Mouse (Mus musculus) limb, embryonic 15.5 days (tissue): Measurements from ENCODE around the gene Naa80. TPM values are rescaled to one million over a fixed set of nuclear protein-coding genes. Genes with fewer than 3 reads are reported as not detected.

ENCODE experiments used
- ATAC-seq: fragments of 200-750 bp; cut with Nextera tagmentation; 2 replicates; pipeline ENCODE4 v1.8.0; 2017; ENCODE audit warnings: low read depth, moderate TSS enrichment; ENCODE audit not compliant: insufficient number of reproducible peaks, low FRiP score, low TSS enrichment
- H3K27ac ChIP-seq: fragments of 300-500 bp; sonication (generic); 2 replicates; pipeline ENCODE4 v1.5.1; 2015; ENCODE audit warnings: moderate library complexity, mild to moderate bottlenecking, inconsistent platforms
- H3K27me3 ChIP-seq: fragments of 300-500 bp; sonication (generic); 2 replicates; pipeline ENCODE4 v1.6.1; 2015; ENCODE audit warnings: inconsistent platforms
- H3K36me3 ChIP-seq: fragments of 300-500 bp; sonication (generic); 2 replicates; pipeline ENCODE4 v1.6.1; 2015; ENCODE audit warnings: inconsistent platforms
- H3K4me1 ChIP-seq: fragments of 300-500 bp; sonication (generic); 2 replicates; pipeline ENCODE4 v1.6.1; 2015; ENCODE audit warnings: inconsistent platforms
- H3K4me2 ChIP-seq: fragments of 300-500 bp; sonication (generic); 2 replicates; pipeline ENCODE4 v1.6.1; 2015; ENCODE audit warnings: mild to moderate bottlenecking, inconsistent platforms
- H3K4me3 ChIP-seq: fragments of 300-500 bp; sonication (generic); 2 replicates; pipeline ENCODE4 v1.5.1; 2015; ENCODE audit warnings: mild to moderate bottlenecking, inconsistent platforms
- H3K9ac ChIP-seq: fragments of 300-500 bp; sonication (generic); 2 replicates; pipeline ENCODE4 v1.6.1; 2015; ENCODE audit warnings: inconsistent platforms
- H3K9me3 ChIP-seq: fragments of 300-500 bp; sonication (generic); 2 replicates; pipeline ENCODE4 v1.6.1; 2016; ENCODE audit warnings: inconsistent platforms
- WGBS: fragments of 180-500 bp; shearing (Covaris S2); methylation state at CpG from one replicate; pipeline ENCODE4 v1.1.7; 2015; 5-methylcytosine and 5-hydroxymethylcytosine counted together
- polyA plus RNA-seq: library from polyadenylated mRNA; unstranded; fragments of >200 nt; fragmentation: Nextera tagmentation; extraction: Ambion mirVana; gene quantifications from 2 replicates; pipeline ENCODE4 v1.2.1, GENCODE M21; 2015

Naa80 gene
- 17.6 and 21.4 TPM in 2 replicates for polyA plus RNA-seq

GRCm38 (mm10) chr9:107578587-107578986, at the start of gene Naa80:
Naa80 (plus strand) TSS chr9:107578887.
- no peak for ATAC-seq
- 78% methylated on average over 3 of the region's 3 CpGs for WGBS
- Histone ChIP-seq H3K9me3 (no peaks in the 10 kb centered on the region), H3K4me2 (peak within 1 kb of the TSS; percentile 70; the same call in 1 of the 2 replicates), H3K4me1 (peaks cover 55% of the 10 kb centered on the region), H3K36me3 (peaks cover 22% of the 10 kb centered on the region), H3K27ac (peak within 1 kb of the TSS; percentile 96), H3K27me3 (no peaks in the 10 kb centered on the region), H3K4me3 (no peak within 1 kb of the TSS), H3K9ac (no peak within 1 kb of the TSS)

DNA sequence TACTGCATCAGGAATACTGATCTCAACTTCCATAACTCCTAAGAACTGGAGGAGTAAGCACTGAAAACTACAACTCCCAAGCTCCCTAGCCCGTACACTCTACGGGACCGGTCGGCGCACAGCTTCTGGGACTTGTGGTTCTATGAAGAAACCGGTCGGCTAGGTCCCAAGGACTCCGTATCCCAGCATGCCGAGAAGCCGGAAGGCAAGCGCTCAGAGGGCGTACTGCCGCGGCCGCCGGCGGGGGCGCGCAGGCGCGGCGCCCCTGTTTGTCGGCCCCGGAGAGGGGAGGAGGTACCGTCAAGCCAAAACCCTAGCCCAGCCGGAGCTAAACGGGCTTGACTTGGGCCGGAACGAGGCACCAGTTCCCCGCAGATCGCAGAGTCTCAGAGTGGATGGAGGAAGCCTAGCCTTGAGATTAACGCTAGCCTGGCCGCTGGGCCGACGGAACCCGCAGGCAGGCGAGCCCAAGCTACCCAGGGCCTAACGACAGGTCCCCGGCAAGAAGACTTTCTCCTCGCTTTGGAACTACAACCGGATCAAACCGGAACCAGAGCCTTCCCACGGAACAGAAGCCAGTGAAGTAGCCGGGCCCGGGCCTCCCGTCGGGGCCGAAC, 44.8 kb upstream of the Naa80 start, which contains the start of gene Tmem115:
TSS of gene Tmem115 (plus strand) at position 155 of the 617 bp plus-strand sequence.
- H3K9me3 ChIP-seq, result no peaks in the 10 kb centered on the region
- peak within 1 kb of the TSS; percentile 81 for H3K4me2 ChIP-seq
- ATAC-seq, result peak; percentile 98
- H3K4me3 ChIP-seq, result peak within 1 kb of the TSS; percentile 81
- peaks cover 5% of the 10 kb centered on the region; the same call in 1 of the 2 replicates for H3K27me3 ChIP-seq
- H3K27ac ChIP-seq, result peak within 1 kb of the TSS; percentile 93
- 0% methylated on average over 47 of the region's 48 CpGs for WGBS
- peak within 1 kb of the TSS; percentile 77 for H3K9ac ChIP-seq
- peaks cover 29% of the 10 kb centered on the region for H3K4me1 ChIP-seq
- H3K36me3 ChIP-seq, result peaks cover 16% of the 10 kb centered on the region

GRCm38 (mm10) chr9:107534408-107535202, 44.1 kb upstream of the Naa80 start:
- Histone ChIP-seq H3K27me3 (peaks cover under 1% of the 10 kb centered on the region; the same call in 1 of the 2 replicates), H3K4me2 (peak overlapping the region; percentile 81), H3K9ac (peak overlapping the region; percentile 77), H3K9me3 (no peaks in the 10 kb centered on the region), H3K27ac (peak overlapping the region; percentile 93), H3K4me3 (peak overlapping the region; percentile 81), H3K36me3 (peaks cover 23% of the 10 kb centered on the region), H3K4me1 (peaks cover 29% of the 10 kb centered on the region)
- ATAC-seq, result no peak
- WGBS, result under 1% methylated on average over 40 of the region's 40 CpGs

DNA sequence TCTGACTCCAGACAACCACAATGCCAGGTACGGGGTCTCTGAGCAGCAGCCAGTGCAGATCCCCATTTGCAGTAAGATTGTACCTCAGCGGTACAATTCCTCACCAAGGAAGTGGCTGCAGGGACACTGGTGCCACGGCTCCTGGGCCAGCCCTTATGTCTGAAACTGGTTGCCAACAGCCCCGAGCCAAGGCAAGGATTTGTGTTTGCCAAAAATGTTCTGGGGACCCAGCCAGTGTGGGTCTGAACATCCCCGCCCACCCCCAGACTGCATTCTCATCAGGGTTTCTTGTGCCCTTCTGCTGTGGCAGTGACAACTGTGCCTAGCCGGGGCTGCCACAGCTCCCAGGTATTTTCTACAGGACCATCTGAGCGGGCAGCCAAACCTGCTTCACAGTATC, 40.5 kb upstream of the Naa80 start:
- Histone ChIP-seq H3K4me3 (no peak overlapping the region), H3K9ac (no peak overlapping the region), H3K36me3 (peaks cover 31% of the 10 kb centered on the region), H3K27me3 (no peaks in the 10 kb centered on the region), H3K4me1 (peaks cover 53% of the 10 kb centered on the region), H3K27ac (no peak overlapping the region), H3K4me2 (no peak overlapping the region), H3K9me3 (no peaks in the 10 kb centered on the region)
- ATAC-seq, result no peak
- WGBS, result 88% methylated on average over 7 of the region's 7 CpGs

DNA sequence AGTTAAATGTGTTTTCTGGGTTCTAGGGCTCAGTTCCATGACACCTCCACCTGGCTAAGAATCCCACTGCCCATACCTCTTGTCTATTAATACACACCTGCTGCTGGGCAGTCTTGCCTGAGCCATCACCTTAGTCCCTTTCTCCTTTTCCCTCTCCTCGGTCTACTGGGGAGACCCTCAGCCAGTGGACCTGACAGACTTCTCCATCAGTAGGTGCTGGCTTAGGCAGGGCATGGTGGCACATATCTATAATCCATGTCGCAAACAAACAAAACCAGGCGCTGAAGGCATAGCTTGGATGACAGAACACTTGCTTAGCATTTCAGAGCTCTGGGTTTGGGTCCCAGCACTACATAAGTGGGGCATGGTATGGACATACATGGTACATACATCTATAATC, 40.0 kb upstream of the Naa80 start:
- Histone ChIP-seq H3K4me3 (no peak overlapping the region), H3K9me3 (no peaks in the 10 kb centered on the region), H3K4me2 (no peak overlapping the region), H3K27ac (no peak overlapping the region), H3K4me1 (peaks cover 49% of the 10 kb centered on the region), H3K36me3 (peaks cover 36% of the 10 kb centered on the region), H3K9ac (no peak overlapping the region), H3K27me3 (no peaks in the 10 kb centered on the region)
- WGBS, result 96% methylated on average over 3 of the region's 3 CpGs
- ATAC-seq, result no peak

DNA sequence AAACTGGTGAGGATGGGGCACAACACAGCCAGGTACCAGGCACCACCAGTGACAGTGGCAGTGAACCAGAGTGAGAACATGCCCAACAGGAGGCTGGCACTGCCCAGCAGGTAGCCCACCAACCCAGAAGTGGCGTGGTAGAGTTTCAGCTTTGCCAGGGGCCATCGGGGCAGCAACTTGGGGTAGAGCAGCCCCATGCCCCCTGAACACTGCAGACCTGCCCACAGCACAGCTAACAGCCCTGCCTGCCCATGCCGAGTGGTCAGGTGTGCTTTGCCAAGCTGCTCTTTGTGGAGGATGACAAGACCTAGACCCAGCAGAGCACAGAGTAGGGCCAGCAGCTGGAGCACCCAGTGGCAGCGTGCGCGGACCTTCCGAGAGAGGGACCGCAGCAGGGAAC, 38.7 kb upstream of the Naa80 start:
- no peak overlapping the region for H3K4me3 ChIP-seq
- no peak overlapping the region for H3K9ac ChIP-seq
- H3K9me3 ChIP-seq, result no peaks in the 10 kb centered on the region
- no peak overlapping the region for H3K27ac ChIP-seq
- ATAC-seq, result no peak
- H3K36me3 ChIP-seq, result peaks cover 47% of the 10 kb centered on the region
- peaks cover 52% of the 10 kb centered on the region for H3K4me1 ChIP-seq
- H3K4me2 ChIP-seq, result no peak overlapping the region
- WGBS, result 96% methylated on average over 8 of the region's 8 CpGs
- H3K27me3 ChIP-seq, result no peaks in the 10 kb centered on the region

DNA sequence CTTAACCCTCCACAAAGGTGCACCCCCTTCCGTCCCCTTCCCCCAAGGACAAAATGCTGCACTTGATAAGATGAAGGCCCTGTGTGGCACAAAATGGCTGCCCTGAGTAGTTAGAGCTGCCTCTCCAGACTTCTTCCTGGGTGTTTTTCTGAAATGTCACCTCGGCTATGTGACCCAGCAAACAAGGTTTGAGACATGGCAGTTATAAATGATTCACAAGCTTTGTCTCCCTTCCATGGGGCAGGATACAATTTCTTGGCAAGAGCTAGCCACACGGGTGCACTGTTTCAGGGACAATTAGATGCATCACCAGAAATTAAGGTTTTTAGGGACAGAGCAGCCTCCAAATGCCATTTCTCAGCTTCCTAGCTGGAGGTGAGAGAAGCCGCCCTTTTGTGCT, 38.3 kb upstream of the Naa80 start:
- H3K27ac ChIP-seq, result no peak overlapping the region
- H3K9ac ChIP-seq, result no peak overlapping the region
- peaks cover 52% of the 10 kb centered on the region for H3K36me3 ChIP-seq
- H3K9me3 ChIP-seq, result no peaks in the 10 kb centered on the region
- no peaks in the 10 kb centered on the region for H3K27me3 ChIP-seq
- H3K4me2 ChIP-seq, result no peak overlapping the region
- H3K4me1 ChIP-seq, result peaks cover 52% of the 10 kb centered on the region
- 69% methylated on average over 4 of the region's 4 CpGs for WGBS
- ATAC-seq, result no peak
- no peak overlapping the region for H3K4me3 ChIP-seq

DNA sequence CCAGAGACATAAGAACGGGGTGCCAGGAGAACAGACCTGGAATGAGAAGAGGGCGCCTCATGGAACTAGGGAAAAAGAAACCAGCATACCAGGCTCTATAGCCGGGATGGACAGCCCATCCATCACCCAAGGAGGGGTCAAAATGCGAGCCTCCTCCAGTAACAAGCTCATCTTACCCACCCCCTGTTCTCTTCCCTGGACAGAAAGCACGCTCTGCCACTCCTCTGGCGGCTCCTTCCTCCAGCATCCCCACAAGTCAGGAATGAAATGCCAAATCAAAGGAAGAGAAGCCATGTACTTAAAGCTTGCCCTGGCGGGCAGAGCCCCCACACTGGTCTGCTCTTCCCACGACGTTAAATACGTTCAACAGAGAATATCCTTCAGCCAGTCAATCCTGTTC, 37.7 kb upstream of the Naa80 start:
- H3K4me3 ChIP-seq, result peak overlapping the region; percentile 76
- 0 out of 2 replicates have a peak overlapping the region, but pooled peaks have one; percentile 77 for H3K27ac ChIP-seq
- 29% methylated on average over 10 of the region's 10 CpGs for whole genome bisulfite sequencing
- no peaks in the 10 kb centered on the region for H3K27me3 ChIP-seq
- H3K9ac ChIP-seq, result no peak overlapping the region
- ATAC-seq, result no peak
- H3K4me1 ChIP-seq, result peaks cover 50% of the 10 kb centered on the region
- peak overlapping the region; percentile 93 for H3K4me2 ChIP-seq
- peaks cover 53% of the 10 kb centered on the region for H3K36me3 ChIP-seq
- no peaks in the 10 kb centered on the region for H3K9me3 ChIP-seq

- peak within 1 kb of the TSS; percentile 57 for H3K9ac ChIP-seq
- peak; percentile 86 for ATAC-seq
- peak within 1 kb of the TSS; percentile 77 for H3K27ac ChIP-seq
- H3K9me3 ChIP-seq, result no peaks in the 10 kb centered on the region
- peak within 1 kb of the TSS; percentile 76 for H3K4me3 ChIP-seq
- H3K36me3 ChIP-seq, result peaks cover 53% of the 10 kb centered on the region
- WGBS, result under 1% methylated on average over 46 of the region's 46 CpGs
- H3K27me3 ChIP-seq, result no peaks in the 10 kb centered on the region
- peaks cover 47% of the 10 kb centered on the region for H3K4me1 ChIP-seq
- peak within 1 kb of the TSS; percentile 93 for H3K4me2 ChIP-seq
Measured at GRCm38 (mm10) chr9:107541474-107542351, 37.0 kb upstream of the Naa80 start, which contains the start of the genes Cyb561d2 and Nprl2. Cyb561d2 (minus strand) TSS chr9:107542193. Nprl2 (plus strand) TSS chr9:107542226.

DNA sequence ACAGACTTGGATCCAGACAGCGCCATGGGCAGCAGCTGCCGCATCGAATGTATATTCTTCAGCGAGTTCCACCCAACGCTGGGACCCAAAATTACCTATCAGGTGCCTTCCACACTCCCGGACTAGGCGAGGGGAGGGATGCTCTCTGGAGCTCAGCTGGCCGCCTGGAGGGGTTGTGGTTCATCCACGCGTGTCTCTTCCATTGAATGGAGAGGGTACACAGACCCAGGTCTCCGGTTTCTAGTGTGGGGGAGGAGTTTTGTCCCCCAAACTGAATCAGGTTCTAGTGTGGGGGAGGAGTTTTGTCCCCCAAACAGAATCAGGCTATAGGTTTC, 36.4 kb upstream of the Naa80 start:
- Histone ChIP-seq H3K4me1 (peaks cover 47% of the 10 kb centered on the region), H3K4me2 (peak overlapping the region; percentile 93), H3K27me3 (no peaks in the 10 kb centered on the region), H3K9me3 (no peaks in the 10 kb centered on the region), H3K36me3 (peaks cover 52% of the 10 kb centered on the region), H3K4me3 (peak overlapping the region; percentile 76), H3K27ac (peak overlapping the region; percentile 63), H3K9ac (peak overlapping the region; percentile 57)
- no peak for ATAC-seq
- WGBS, result 1% methylated on average over 11 of the region's 11 CpGs

DNA sequence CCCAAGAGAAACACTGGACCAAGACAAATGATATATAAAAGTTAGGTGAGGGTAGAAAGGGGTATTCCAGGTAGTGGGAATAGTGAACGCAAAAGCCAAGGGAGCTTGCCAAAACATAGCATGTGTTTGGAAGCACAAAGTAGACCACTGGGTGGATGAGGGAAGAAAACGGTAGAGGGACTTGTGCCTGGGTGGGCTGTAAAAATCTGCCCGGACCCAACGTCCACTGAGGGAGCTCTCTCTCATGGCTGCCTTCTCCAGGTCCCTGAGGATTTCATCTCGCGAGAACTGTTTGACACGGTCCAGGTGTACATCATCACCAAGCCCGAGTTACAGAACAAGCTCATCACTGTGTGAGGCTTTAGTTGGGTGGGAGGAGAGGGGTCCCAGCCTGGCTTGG, 36.0 kb upstream of the Naa80 start:
- Histone ChIP-seq H3K9me3 (no peaks in the 10 kb centered on the region), H3K27ac (no peak overlapping the region), H3K9ac (no peak overlapping the region), H3K36me3 (peaks cover 48% of the 10 kb centered on the region), H3K27me3 (no peaks in the 10 kb centered on the region), H3K4me2 (peak overlapping the region; percentile 93), H3K4me1 (peaks cover 49% of the 10 kb centered on the region), H3K4me3 (peak overlapping the region; percentile 76)
- ATAC-seq, result no peak
- WGBS, result 41% methylated on average over 8 of the region's 8 CpGs
